Mouse (Mus musculus) myocyte (in vitro differentiated cells): ENCODE data around the gene Spaca7. TPM values are rescaled to one million over a fixed set of nuclear protein-coding genes. Genes with fewer than 3 reads are reported as not detected.

Source experiments
- polyA plus RNA-seq: library from polyadenylated mRNA; unstranded; fragments of >200 nt; fragmentation: generic; extraction: Trizol; gene quantifications from one replicate; pipeline ENCODE4 v1.2.1, GENCODE M21; 2012; ENCODE audit warnings: missing spikeins

Gene Spaca7
- polyA plus RNA-seq, 1 experiment, result not detected

Other genes with a start within 250 kb of the Spaca7 start
- gene Sox1, start 177.7 kb upstream of the Spaca7 start, polyA plus RNA-seq, result not detected
- gene Tubgcp3, start 99.2 kb downstream of the Spaca7 start, polyA plus RNA-seq, result 14.0 TPM
- gene Atp11a, start 184.0 kb downstream of the Spaca7 start, polyA plus RNA-seq, result 13.8 TPM